Mouse (Mus musculus): ENCODE data around the gene Spag6.

Gene Spag6

DNA sequence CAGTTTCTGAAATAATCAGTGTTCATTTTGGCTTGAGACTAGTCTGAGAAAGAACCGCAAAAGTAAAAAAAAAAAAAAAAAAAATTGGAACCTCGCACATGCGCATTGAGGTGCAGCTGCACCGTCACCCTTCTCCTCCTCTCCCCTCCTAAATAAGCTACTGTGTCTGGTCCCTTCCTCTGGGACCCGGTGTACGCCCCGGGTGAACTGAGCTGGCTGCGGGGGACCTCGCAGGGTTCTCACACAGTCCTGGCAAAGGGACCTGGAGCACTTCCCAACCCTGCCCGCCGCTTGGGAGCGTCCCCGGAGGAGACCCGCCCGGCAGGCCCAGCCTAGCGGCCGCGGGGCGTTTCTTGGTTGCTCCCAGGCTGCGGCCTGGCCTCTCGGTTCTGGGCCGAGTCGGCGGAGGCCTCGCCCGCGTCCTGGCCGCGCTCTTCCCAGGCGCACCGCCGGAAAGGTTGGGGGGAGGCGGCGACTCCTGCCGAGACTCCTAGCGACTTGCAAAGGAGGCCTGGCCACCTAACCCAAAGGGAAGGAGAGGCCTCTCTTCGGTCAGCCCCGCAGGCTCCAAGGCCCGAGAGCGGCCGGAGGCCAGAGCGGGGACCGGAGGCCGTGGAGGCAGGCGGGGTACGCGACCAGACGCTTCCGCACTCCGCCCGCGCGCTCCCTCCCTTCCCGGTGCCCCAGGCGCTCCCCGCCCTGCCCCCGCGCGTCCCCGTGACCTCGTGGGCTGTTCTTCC, at the start of gene Spag6:
Spag6 (plus strand) TSS at position 162 of the 740 bp plus-strand sequence.
- DNase-seq: peak; percentile 25 to 37

DNA sequence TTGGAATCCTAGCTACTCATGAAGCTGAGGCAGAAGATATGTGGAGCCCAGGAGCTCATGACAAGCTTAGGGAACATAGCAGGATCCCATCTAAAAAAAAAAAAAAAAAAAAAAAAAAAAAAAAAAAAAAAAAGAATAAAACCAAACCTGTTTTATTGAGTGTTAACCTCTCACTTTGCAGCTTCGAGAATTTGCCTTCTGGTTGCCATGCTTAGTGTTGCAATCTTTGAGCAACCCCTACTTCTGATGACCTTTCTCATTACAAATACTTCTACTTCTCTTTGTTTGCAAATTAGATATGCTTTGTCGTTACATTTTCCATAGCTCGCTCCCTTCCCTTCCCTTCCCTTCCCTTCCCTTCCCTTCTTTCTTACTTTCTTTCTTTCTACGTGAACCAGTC, 45.3 kb upstream of the Spag6 start:
- no peak for DNase-seq

DNA sequence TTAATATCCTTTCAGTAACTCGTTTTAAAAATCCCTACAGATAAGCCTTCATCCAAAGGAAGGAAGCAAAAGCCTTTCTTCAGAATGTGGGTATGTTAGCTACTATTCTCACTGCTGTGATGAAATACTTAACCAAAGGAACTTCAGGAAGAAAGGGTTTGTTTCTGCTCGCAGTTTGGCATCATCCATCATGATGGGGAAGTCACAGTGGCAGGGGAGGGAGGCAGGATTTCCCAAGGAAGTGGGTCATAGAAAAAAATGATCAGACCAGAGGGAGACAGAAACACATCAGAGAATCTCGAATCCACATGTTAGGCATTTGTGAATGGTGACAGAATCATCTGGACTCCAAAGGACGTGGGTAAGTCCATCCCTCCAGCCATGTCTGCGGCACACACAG, 39.0 kb upstream of the Spag6 start:
- DNase-seq: no peak

DNA sequence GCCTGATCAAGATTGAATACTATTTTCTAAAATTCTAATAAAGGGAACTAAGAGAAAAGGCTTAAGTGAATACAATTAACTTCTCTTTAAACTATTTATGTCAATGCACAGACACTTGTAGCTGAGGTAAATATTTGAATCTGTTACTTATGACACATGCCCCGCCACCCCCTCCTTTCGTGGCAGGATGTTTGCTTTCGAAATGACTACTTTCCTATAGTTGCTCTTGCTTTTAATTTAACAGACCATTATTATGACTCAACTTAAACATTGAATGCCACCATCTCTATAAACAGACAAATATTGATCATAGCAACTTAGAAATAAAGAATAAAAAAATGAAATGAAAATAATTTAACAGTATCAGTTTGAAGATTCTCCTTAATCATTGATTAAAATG, 29.8 kb upstream of the Spag6 start:
- no peak for DNase-seq

DNA sequence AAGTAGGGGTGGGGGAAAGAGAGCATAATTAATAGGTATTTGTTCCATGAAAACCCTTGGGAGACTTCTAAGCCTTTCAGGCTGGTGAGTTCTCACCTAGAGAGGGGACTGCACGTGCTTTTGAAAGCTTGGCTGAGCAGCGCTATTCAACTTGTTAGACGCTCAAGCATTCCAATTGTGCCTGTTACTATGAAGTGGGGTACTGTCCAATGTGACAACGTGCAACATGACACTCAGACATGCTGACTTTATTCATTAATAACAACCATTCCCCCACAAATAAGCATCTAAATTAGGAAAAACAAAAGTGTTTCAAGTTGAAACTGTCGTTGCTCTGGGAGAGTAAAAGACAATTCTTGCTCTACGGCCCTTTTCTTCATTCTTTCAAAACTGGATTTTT, 22.8 kb upstream of the Spag6 start:
- DNase-seq: no peak

DNA sequence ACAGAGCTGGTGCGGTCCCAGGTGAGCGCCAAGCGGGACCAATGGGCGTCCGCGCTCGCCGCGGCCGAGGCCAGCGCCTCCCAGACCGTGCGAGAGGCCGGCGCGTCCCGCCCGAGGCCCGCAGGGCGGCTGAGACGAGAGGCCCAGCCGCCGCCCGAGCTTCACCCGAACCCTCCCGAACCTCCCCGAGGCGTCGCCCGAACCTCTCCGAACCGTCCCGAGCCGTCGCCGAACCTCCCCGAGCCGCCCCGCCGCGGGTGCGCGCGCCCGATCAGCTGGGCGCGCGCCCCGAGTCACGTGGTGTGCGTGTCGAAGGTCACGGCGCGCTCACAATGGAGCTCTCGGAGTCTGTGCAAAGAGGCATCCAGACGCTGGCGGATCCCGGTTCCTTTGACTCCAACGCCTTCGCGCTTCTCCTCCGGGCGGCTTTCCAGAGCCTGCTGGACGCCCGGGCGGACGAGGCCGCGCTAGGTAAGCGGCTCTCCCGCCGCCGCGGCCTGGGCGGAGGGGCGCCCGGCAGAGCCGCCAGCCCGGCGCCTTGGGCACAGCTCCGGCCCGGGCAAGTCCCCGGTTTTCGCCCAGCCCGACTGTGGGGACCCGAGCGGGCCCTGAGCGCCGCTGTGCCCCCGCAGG, 21.6 kb upstream of the Spag6 start, which contains the start of gene Commd3:
Commd3 (plus strand) TSS at position 252 of the 633 bp plus-strand sequence.
- DNase-seq: peak; percentile 71 to 78

DNA sequence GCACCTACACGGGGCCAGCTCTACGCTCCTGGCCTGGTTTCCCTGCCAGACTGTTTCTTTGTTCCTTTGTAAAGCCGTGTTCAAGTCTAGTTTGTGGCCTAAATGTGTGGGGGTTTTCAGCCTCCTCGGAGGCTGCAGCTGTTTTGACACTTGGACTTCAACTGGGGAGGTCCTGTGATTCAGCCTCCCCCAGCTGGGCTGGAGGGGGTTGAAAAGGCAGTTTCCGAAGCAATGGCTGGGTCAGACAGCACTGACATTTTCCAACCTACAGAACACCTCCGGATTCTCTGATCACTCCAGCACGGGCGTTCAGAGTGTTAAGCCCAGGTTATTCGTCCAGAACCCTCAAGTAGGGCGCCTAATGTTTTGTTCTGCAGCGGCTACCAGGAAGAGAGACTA, 21.1 kb upstream of the Spag6 start:
- peak in 1 of 2 experiments; percentile 33 for DNase-seq

DNA sequence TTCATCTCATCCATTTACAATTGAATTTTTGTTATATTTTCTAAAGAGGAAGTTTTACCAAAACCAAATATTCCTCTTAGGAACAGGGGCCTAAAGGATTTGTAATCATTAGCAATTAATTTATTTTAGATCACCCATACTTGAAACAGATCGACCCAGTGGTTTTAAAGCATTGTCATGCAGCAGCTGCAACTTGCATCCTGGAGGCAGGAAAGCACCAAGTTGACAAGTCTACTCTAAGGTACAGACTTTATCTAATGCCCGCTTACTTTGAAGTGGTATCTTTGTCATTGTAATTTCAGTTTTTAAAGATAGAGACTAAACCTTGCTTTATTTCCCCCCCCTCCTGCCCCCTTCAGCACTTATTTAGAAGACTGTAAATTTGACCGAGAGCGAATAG, 20.1 kb upstream of the Spag6 start:
- DNase-seq: no peak

DNA sequence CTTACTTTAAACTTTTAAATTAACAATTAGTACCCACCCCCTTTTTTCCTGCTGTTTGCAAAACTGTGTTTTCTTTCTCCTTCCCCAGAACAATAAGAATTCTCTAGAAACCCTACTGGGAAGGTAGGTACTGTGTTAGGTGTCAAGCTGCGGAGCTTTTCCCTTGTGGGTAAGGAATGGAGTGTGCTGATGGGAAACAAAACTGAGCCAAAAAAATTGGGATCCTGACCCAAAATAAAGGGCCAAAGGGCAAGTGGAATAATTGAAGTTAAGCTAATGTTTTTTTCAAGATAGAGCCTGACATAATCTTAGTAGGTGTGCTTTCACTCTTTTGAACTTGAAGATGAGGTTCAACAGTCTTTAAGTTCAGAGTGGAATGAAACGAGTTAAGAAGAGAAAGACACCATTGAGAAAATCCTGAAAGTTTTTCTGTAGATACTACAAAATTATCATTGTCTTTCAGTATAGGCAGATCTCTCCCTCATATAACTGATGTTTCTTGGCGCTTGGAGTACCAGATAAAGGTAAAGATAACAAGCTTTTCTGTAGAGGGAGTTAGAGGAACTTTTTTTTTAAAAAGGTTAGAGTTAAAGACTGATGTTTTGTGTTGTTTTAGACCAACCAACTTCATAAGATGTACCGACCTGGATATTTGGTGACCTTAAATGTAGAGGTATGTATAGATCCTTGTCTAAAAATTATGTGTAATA, 19.5 kb upstream of the Spag6 start:
- no peak for DNase-seq

DNA sequence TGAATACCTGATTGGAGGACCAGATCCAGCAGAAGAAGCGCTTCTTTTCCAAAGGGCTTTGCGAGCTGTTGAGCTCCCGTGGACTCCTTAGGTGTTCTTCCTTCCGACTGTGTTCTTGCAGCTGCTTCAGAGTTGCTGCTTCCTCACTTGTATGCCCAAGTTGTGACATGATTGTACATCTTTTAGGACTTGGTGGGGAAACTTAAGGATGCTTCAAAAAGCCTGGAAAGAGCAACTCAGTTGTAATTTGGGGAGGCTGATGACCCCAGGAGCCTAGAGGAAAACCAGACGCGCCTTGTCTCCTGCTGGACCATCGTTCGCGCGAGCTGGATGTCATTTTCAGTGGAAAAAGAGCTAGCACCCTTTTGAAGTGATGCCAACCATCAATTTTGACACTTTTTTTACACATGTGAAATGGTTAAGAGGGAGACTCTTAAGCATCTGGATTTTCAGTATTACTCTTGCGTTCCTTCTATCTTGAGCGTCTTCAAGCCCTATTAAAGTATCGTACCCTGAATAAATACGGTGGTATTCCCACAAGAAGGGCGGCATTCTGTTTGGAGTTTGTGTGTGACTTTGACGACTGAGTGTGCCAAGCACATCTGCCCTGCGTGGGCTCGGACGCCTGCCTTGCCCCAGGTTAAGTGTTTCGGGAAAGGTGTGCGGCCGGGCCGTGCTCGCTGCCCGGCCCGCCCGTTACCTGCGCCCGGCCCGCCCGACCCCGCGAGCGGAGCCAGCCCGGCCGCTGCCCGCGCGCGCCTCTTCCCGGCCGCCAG, 18.0 kb upstream of the Spag6 start:
- no peak for DNase-seq

DNA sequence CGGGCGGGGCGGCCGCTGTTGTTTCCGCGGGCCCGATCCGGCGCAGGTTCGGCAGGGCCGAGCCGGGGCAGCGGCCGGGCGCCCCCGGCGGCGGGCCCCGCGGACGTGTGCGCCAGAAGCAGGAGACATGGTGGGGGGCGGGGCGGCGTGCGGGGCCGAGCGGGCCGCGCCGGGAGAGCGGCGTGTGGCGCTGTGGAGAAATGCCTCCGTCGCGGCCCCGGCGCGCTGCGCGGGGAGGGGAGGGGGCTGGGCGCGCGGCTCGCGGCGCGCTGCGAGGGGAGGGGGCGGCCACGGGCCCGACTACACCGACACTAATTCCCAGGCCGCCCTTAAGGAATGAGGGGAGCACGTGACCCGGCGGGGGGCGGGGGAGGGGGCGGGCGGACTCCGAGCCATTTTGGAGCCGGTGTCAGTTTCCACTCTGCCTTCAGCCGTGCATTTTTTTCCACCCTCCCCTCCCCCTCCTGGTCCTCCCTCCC, 17.3 kb upstream of the Spag6 start:
- peak; percentile 37 to 52 for DNase-seq

DNA sequence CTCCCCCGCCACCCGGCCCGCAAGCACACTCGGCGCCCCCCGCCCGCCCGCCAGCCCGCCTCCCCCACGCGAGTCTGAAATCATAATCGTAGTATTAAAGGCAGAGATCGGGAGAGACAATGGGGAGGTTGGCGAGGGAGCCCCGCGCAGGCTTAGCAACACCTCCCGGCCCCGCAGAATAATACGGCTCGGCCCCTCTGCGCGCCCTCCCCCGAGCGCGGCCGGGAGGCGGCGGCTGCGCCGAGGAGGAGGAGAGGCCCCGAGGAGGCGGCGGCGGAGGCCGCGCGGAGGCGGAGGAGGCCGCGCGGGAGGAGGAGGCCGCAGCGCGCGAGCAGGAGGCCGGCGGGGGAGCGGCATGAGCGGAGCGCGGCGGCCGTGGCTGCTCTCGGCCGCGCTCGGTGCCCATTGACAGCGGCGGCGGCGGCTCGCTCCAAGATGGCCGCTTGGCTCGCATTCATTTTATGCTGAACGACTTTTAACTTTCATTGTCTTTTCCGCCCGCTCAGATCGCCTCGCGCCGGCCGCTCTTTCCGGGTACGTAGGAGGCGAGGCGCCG, 16.8 kb upstream of the Spag6 start, which contains the start of gene Bmi1:
Bmi1 (plus strand) TSS at position 83 of the 556 bp plus-strand sequence.
- DNase-seq: peak in 1 of 2 experiments; percentile 55

DNA sequence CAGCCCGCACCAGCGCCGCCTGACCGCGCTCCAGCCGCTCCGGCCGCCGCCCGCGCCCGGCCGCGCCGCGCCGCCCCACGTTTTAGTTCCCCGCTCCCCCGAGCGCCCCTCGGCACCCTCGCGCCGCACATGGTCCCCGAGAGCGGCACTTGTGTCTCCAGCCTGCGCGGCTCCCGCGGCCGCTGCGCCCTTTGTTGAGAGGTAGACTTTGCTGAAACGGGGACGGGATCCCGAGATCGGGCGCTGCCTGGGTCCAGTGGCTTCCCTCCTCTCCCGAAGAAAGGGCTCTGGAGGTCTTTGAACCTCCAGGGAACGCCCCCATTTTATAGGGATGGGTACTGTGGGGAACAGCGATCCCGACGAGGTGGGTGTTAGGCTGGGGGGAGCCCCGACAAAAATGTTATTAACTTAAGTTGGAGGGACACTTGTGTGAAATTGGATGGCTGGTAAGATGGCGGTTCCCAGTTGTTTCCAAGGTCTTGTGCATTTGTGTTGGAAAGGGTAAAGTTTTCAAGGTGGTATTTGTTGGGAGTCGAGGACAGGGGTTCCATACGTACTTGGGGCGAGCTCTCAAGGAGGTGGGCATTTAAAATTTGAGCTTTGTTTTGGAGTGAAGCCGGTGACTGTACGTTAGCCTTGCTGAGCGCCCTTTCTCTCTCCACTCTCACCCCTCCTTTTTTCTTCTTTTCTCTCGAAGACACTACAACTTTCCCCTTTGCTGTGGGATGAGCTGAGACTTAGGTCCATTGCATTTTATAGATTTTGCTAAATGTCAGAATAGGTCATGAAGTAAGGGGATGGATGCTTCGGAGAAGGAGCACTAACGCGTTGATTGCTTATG, 16.0 kb upstream of the Spag6 start:
- peak; percentile 32 to 47 for DNase-seq

DNA sequence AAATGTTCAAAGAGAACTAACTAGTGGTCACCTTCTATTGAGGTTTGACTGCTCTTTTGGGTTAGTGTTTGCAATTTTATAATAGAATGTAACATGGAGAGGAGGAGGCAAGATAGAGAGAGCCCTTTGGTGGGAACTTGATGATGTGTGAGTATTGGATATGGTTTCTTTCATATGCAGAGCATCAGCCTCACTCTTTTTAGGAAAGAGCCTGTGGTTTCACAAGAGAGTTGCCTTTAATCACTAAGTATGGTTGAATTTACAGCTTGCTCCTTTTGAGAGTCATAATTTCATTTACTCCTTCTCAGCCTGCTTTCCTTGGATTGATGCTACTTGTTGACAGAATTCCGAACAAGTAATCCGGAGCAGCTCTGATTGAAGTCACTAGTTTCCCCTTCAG, 14.1 kb upstream of the Spag6 start:
- DNase-seq: no peak

DNA sequence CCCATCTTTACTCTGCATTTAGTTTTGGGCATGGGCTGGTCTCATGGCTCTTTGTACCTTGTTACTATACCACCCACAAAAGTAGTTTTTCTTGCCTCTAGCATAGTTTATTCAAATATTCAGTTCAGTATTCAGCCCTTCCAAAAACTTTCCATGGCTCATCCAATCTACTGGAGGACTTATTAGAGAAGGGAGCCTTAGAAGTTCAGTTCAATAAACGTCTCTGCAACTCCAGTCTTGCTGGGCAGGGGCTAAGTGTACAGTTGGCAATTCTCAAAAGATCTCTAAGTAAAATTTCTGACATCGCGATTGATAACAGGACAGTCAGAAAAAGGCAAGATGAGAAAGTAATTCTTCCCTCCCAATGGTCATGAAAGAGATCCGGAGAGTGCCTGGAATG, 13.3 kb upstream of the Spag6 start:
- no peak for DNase-seq

DNA sequence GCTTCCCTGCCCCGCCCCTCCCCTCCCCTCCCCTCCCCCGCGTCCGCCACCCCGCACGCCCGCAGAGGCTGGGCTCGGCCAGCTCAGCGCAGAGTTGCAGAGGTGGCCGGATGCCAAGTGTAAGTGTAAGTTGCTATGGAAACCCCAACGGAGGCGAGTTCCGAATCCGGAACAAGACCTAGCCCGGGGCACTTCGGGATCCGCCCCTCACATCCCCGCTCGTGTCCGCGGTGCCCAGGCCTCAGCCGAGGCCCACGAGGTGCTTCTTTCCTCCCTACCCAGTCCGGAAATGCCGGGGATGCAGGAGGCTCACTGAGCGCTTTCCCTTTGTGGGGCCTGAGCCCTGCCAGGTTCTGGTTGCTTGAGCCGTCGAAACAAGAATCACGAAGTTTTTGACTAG, 12.9 kb upstream of the Spag6 start:
- DNase-seq: peak; percentile 23 to 40

DNA sequence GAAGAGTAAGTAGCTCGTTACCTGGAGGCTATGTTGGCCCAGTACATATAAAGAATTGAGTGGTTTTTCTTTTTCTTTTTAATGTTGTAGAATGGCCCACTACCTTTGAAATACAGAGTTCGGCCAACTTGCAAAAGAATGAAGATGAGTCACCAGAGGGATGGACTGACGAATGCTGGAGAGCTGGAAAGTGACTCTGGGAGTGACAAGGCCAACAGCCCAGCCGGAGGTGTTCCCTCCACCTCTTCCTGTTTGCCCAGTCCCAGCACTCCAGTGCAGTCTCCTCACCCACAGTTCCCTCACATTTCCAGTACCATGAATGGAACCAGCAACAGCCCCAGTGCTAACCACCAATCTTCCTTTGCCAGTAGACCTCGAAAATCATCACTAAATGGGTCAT, 9.8 kb upstream of the Spag6 start:
- DNase-seq: no peak

DNA sequence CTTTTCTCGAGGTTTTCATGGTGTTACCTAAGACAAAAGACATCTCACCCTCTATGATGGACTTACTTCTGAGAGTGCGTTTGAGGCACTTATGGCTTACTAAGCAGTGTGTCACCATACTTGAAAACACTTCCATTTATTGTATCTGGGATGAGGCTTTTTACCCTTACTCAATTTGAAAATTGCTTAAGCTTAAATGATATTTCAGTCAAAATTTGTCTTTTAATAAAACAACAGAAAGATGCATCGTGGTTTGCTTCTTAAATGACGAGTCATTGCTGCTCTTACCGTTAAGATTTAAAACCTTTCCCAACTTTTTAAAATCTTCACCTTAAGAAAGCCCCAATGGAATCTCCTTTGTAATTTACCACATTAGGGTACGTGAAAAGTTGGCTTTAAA, 7.4 kb upstream of the Spag6 start:
- DNase-seq: no peak

DNA sequence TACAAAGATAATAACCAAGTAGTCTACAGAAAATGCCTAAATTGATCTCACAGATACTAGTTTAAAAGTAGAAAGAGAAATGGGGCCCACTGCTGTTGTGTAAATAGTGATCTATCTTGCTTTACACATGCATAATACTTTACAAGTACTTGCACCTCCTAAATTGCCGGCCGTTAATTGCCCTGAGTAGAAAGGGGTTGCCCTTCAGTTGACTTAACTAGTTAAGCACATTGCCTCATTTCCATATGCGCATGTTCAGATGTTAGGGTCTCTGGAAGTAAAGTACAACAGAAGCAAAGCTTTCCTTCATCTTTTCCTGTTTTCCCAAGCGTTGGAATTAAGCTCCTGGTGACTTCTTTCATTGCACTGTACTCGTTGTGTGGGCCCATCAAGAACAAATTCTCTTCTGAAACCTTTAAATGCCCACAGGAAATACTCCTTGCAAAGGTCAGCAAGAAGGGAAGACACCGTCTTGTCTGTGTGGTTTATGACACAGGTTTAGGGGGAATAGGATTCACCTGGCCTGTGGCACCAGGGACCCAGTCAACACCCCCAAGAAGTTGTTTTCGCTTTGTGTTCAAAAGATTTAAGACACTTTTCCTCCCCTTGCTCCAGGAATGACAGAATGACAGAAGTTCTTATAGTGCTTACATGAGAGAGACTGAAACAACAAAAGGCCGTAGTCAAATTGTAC, 6.9 kb upstream of the Spag6 start:
- DNase-seq: no peak

DNA sequence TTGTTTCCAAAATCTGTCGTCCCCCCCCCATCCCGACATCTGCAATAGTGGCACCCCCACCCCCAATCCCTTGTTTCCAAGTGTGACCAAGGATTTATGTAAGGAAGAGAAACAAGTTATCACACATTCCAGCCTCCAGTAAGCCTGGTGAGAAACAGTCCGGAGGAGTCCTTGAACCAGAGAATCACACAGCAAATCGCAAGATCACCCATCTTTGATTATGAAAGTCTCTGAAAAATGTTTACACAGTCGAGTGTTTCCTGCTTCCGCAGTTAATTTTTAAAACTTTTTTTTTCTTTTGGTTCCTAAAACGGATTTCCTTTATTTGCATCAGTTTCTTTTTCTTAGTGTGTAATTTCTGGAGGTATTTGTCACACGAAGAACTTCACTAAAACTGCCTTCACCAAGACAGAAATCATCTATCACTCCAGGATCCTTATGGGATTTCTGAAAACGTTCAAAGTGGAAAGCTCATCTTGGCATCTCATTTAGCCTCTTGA, 6.1 kb upstream of the Spag6 start:
- no peak for DNase-seq

DNA sequence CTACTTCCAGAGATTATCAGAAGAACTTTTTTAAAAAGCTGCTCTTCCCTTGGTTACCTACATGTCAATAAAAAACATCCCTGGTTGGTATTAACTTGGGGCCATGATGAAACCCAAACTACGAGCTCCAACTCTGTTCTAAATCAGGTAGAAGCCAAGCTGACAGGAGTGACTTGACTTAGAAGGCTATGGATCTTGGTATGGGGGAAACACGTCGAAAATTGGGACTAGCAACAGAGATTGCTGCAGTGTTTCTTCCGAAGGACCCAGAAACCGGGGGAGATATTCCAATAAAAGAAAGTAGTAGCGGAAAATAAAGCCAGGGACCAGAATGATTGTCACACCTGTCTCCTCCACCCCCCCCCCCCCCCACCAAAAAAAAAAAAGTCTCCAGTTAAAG, 5.5 kb upstream of the Spag6 start:
- DNase-seq: no peak

Data from thymus, adult 18-20 months (tissue).